Mouse (Mus musculus) heart, postnatal 36 days (tissue): ENCODE results near the gene Osbp2. TPM values are rescaled to one million over a fixed set of nuclear protein-coding genes. Genes with fewer than 3 reads are reported as not detected.

Experiments used
- DNase-seq, 2 experiments: peaks; one replicate each; pipeline ENCODE4 v3.0.0; 2021 to 2022
- intact Hi-C: fragments of 180-260 bp; cut with DNase I; formaldehyde crosslinking; loops from one replicate; pipeline ENCODE4 v1.15.1; 2025
- total RNA-seq, 2 experiments: library from RNA; stranded (reverse); gene quantifications; 2 replicates each; pipeline ENCODE4 v1.2.3; 2021

Gene Osbp2
- total RNA-seq, 2 experiments from 2014 or later = 14.1 to 14.3 TPM

GRCm38 (mm10) chr11:3671000-3671628 lies 192.6 kb downstream of the Osbp2 start:
- intact Hi-C loops = no loop called here
- DNase-seq = no peak

GRCm38 (mm10) chr11:3669849-3670248 lies 193.9 kb downstream of the Osbp2 start:
- intact Hi-C loops = no loop called here
- no peak for DNase-seq

GRCm38 (mm10) chr11:3668768-3669167 lies 194.9 kb downstream of the Osbp2 start:
- intact Hi-C loops = no loop called here
- no peak for DNase-seq

GRCm38 (mm10) chr11:3667506-3667905 lies 196.2 kb downstream of the Osbp2 start:
- intact Hi-C loops = no loop called here
- DNase-seq = no peak

GRCm38 (mm10) chr11:3661964-3662363 lies 201.7 kb downstream of the Osbp2 start:
- DNase-seq = no peak
- intact Hi-C loops = no loop called here

Other genes starting within 250 kb of the Osbp2 start
- 10 to 100 TPM; 18.7 to 22.0 TPM for gene Morc2a, start 214.7 kb downstream of the Osbp2 start, total RNA-seq
- under 1 TPM; 0.54 to 0.92 TPM for gene 4921536K21Rik, start 31.2 kb upstream of the Osbp2 start, total RNA-seq
- gene Dusp18, start 31.3 kb upstream of the Osbp2 start, total RNA-seq = 10 to 100 TPM; 28.3 to 48.8 TPM
- gene Slc35e4, start 50.8 kb upstream of the Osbp2 start, total RNA-seq = 1 to 10 TPM; 5.3 to 5.5 TPM
- 10 to 100 TPM; 43.7 to 52.1 TPM for gene Tcn2, start 68.3 kb upstream of the Osbp2 start, total RNA-seq
- 10 to 100 TPM; 27.9 to 29.2 TPM for gene Pes1, start 100.1 kb upstream of the Osbp2 start, total RNA-seq
- gene 4930556J24Rik, start 112.9 kb upstream of the Osbp2 start, total RNA-seq = not detected
- gene Gal3st1, start 119.7 kb upstream of the Osbp2 start, total RNA-seq = under 1 TPM; 0.19 to 0.22 TPM
- gene Sec14l4, start 167.6 kb upstream of the Osbp2 start, total RNA-seq = under 1 TPM; 0.36 to 0.57 TPM
- gene Sec14l3, start 200.9 kb upstream of the Osbp2 start, total RNA-seq = not detected
- gene Mtfp1, start 231.5 kb upstream of the Osbp2 start, total RNA-seq = 100 to 1,000 TPM; 115 to 136 TPM